Comparison of ENCODE assay signal across 9 mouse cellular contexts in genomic region chr6:72185893-72186490, GRCm38 (mm10). TPM values are rescaled to one million over a fixed set of nuclear protein-coding genes. Genes with fewer than 3 reads are reported as not detected.
DNase-seq lines count a peak whose midpoint lies in the region; ATAC-seq lines count a peak whose summit lies in the region.
"Had no signal": no experiment of that assay in that cellular context is flagged by ENCODE, and none has a peak within 500 bp of the region (broad histone marks: within the 10 kb centered on the region; RNA-seq: fewer than 3 reads in every experiment).

No protein-coding gene starts in this region.

- H3K9ac ChIP-seq in hindbrain, embryonic 13.5 days, result no peak overlapping the region

- H3K36me3 ChIP-seq in hindbrain, embryonic 13.5 days, result no peaks in the 10 kb centered on the region

- H3K9me3 ChIP-seq in hindbrain, embryonic 13.5 days, result no peaks in the 10 kb centered on the region

- H3K27me3 ChIP-seq in hindbrain, embryonic 13.5 days, result peaks cover 58% of the 10 kb centered on the region

- H3K4me2 ChIP-seq in hindbrain, embryonic 13.5 days, result no peak overlapping the region

- no peak overlapping the region for H3K27ac ChIP-seq in hindbrain, embryonic 13.5 days

- H3K4me1 ChIP-seq in hindbrain, embryonic 13.5 days (replicated peaks), result peaks cover 12% of the 10 kb centered on the region

- H3K4me3 ChIP-seq in hindbrain, embryonic 13.5 days, result no peak overlapping the region
- H3K4me3 ChIP-seq: myocyte had no signal

- peak; percentile 62 for DNase-seq in R1 (ENCODE audit: low read depth, low spot score)
- peak; percentile 87 for DNase-seq in cerebellum, adult 8-10 months
- peak; percentile 81 to 88 for DNase-seq in layer of hippocampus, postnatal 14 days (ENCODE audit: low spot score in 2 of 2)
- DNase-seq in lung, postnatal 36 days, result peak; percentile 90
- DNase-seq in right cerebral cortex, adult 2 months (ENCODE audit: low spot score in 2 of 2), result peak; percentile 84 to 88
- peak; percentile 64 for DNase-seq in urinary bladder, postnatal 10 days (ENCODE audit: low spot score)

- ATAC-seq in frontal cortex, adult (ENCODE audit: low TSS enrichment), result peak; percentile 76
- peak; percentile 70 for ATAC-seq in hindbrain, embryonic 13.5 days (ENCODE audit: low FRiP score)

- WGBS in hindbrain, embryonic 13.5 days, result 4% methylated on average over 6 of the region's 6 CpGs

RNA-seq across cellular contexts. Expression of gene Atoh8, which starts 49.4 kb away (rescaled TPM):
- 3.2 and 4.2 TPM in 2 replicates for polyA plus RNA-seq in hindbrain, embryonic 13.5 days (2015; fragmentation: Nextera tagmentation; extraction: Ambion mirVana)
- total RNA-seq in layer of hippocampus, postnatal 14 days (2021), result 1 to 10 TPM; 3.3 to 4.5 TPM
